Mouse (Mus musculus) C2C12 (cell line): ENCODE measurements around the gene Gm28036.

Experiments used
- CTCF ChIP-seq: IDR thresholded peaks from one replicate; pipeline ENCODE4 v1.5.1; 2011; ENCODE audit not compliant: control insufficient read depth, insufficient read depth, insufficient read length
- FOSL1 ChIP-seq: IDR thresholded peaks from one replicate; pipeline ENCODE4 v1.8.0; 2011; ENCODE audit warnings: mild to moderate bottlenecking, low read length; ENCODE audit not compliant: poor library complexity, insufficient read depth, severe bottlenecking
- MYOG ChIP-seq: IDR thresholded peaks from one replicate; pipeline ENCODE4 v1.6.1; 2011; ENCODE audit not compliant: control insufficient read depth, insufficient read length; ENCODE audit errors: extremely low read depth
- USF1 ChIP-seq: IDR thresholded peaks from one replicate; pipeline ENCODE4 v1.6.1; 2011; ENCODE audit warnings: low read depth, mild to moderate bottlenecking, control low read depth, moderate library complexity

DNA sequence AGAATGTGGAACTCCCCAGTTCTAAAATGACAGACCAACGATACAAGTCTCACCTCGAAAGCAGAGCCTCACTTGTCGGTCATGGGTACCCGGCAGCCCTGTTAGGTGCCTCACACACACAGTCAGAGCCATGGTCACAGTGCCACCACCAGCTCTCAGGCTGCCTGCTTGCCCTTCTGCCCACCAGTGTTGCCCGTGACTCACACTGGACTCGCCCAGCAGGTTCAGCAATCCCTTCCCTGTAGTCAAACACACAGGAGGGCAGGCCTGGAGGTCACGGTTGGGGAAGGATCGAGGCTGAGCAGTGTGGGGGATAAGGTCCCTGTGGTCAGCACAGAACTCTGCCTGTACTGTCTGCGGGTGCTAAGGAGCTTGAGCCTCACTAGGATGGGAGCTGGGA lies 74.1 kb downstream of the Gm28036 start, which contains the start of gene Fer1l4:
- TF ChIP-seq MYOG (no peak), CTCF (no peak), FOSL1 (no peak), USF1 (no peak)
